Mouse (Mus musculus) forebrain, embryonic 11.5 days (tissue): ENCODE data around the gene Gpr84. TPM values are rescaled to one million over a fixed set of nuclear protein-coding genes. Genes with fewer than 3 reads are reported as not detected.

ENCODE experiments used
- ATAC-seq: fragments of 200-750 bp; cut with Nextera tagmentation; replicated peaks from 2 replicates; pipeline ENCODE4 v1.8.0; 2017; ENCODE audit warnings: moderate TSS enrichment; ENCODE audit not compliant: low FRiP score
- DNase-seq: peaks from one replicate; pipeline ENCODE4 v3.0.0-alpha.2; 2017; ENCODE audit warnings: low spot score
- H3K27ac ChIP-seq: fragments of 300-500 bp; sonication (generic); 2 replicates; pipeline ENCODE4 v1.5.1; 2014; ENCODE audit warnings: low read depth, low read length
- H3K27me3 ChIP-seq: fragments of 300-500 bp; sonication (generic); 2 replicates; pipeline ENCODE4 v1.6.1; 2014; ENCODE audit warnings: mild to moderate bottlenecking, low read length, mixed read lengths; ENCODE audit not compliant: control insufficient read depth, insufficient read depth
- H3K36me3 ChIP-seq: fragments of 300-500 bp; sonication (generic); 2 replicates; pipeline ENCODE4 v1.6.1; 2014; ENCODE audit warnings: mild to moderate bottlenecking, low read length, moderate library complexity, mixed read lengths; ENCODE audit not compliant: control insufficient read depth, insufficient read depth
- H3K4me1 ChIP-seq: fragments of 300-500 bp; sonication (generic); replicated peaks from 2 replicates; pipeline ENCODE4 v1.6.1; 2014; ENCODE audit warnings: low read length, mixed read lengths; ENCODE audit not compliant: control insufficient read depth, insufficient read depth
- H3K4me2 ChIP-seq: fragments of 300-500 bp; sonication (generic); 2 replicates; pipeline ENCODE4 v1.6.1; 2014; ENCODE audit warnings: low read depth, mild to moderate bottlenecking, low read length, moderate library complexity, mixed read lengths; ENCODE audit not compliant: severe bottlenecking
- H3K4me3 ChIP-seq: fragments of 300-500 bp; sonication (generic); 2 replicates; pipeline ENCODE4 v1.5.1; 2014; ENCODE audit warnings: low read depth, low read length
- H3K9ac ChIP-seq: fragments of 300-500 bp; sonication (generic); 2 replicates; pipeline ENCODE4 v1.6.1; 2014; ENCODE audit warnings: low read length
- H3K9me3 ChIP-seq: fragments of 300-500 bp; sonication (generic); 2 replicates; pipeline ENCODE4 v1.6.1; 2016; ENCODE audit warnings: low read length, mixed read lengths; ENCODE audit not compliant: control insufficient read depth
- WGBS: fragments of 180-500 bp; shearing (Covaris S2); extraction: QIAGEN DNeasy Blood & Tissue Kit; methylation state at CpG from one replicate; pipeline ENCODE4 v1.1.7; 2014; 5-methylcytosine and 5-hydroxymethylcytosine counted together
- polyA plus RNA-seq: library from polyadenylated mRNA; unstranded; fragments of >200 nt; fragmentation: Nextera tagmentation; extraction: Ambion mirVana; gene quantifications from 2 replicates; pipeline ENCODE4 v1.2.1, GENCODE M21; 2014

Gene Gpr84
- polyA plus RNA-seq, 1 experiment from 2014 or later = not detected

DNA sequence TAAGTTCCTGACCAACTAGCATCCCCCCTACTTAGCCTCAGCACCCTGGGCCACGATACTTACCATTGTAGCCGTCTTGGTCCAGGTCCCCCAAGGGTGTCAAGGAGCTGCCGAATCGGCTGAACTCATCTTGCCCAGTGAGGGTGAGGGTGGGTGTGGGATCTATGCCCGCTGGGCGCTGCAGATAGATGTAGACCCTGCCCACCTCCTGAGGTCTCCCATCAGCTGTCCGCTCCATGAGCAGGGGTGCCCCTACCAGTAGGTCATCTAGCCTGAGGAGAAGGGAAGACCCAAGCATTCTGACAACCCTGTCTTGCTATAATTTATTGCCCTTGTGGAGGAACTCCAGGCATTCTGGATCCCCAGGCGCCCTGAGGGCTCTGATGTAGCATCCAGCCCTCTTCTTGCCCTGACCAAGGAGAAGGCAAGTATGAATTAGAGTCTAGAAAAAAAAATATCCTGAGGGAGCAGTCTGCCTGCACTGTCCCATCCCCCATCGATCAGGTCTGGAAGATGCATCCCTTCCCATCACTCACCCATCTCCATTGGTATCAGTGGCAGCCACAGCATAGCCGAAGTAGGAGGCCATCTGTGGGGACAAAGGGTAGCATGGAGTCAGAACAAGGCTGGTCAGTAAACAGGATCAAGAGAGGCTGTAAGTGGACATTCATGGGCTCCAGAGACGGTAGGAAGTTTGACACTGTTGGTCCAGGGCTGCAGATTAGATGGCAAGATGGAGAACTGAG, 43.3 kb upstream of the Gpr84 start:
- Histone ChIP-seq H3K4me1 (no peaks in the 10 kb centered on the region), H3K27ac (no peak overlapping the region), H3K9me3 (no peaks in the 10 kb centered on the region), H3K9ac (no peak overlapping the region), H3K27me3 (no peaks in the 10 kb centered on the region), H3K36me3 (peaks cover 5% of the 10 kb centered on the region; the same call in 1 of the 2 replicates), H3K4me3 (no peak overlapping the region), H3K4me2 (no peak overlapping the region)
- WGBS = 92% methylated on average over 11 of the region's 11 CpGs
- DNase-seq (no peak), ATAC-seq (0 out of 2 replicates have a peak, but pooled peaks have one; percentile 49)

DNA sequence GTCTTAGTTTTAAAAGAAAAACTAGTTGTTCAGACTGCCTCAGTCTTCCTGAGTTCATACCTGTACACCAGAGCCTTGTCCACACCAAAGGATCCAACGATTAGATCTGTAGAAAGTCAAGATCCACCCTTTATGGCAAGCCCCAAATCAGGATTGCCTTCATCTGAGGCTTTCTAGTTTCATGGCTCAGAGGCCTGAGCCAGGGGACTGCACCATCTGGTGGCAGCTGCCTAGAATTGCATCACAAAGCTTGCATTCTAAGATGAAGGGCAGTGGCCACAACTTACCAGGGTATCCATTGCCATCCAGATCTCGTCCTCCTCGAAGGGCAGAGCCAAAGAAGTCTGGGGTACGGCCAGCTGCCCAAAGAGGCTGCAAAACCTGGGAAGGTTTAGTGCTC, 42.4 kb upstream of the Gpr84 start:
- peaks cover 5% of the 10 kb centered on the region; the same call in 1 of the 2 replicates for H3K36me3 ChIP-seq
- peak; percentile 75 for DNase-seq
- WGBS = 43% methylated on average over 4 of the region's 4 CpGs
- H3K4me3 ChIP-seq = no peak overlapping the region
- no peak overlapping the region for H3K4me2 ChIP-seq
- H3K27ac ChIP-seq = no peak overlapping the region
- H3K27me3 ChIP-seq = no peaks in the 10 kb centered on the region
- no peaks in the 10 kb centered on the region for H3K4me1 ChIP-seq
- ATAC-seq = peak; percentile 38; the same call in 1 of the 2 replicates
- no peaks in the 10 kb centered on the region for H3K9me3 ChIP-seq
- no peak overlapping the region for H3K9ac ChIP-seq

DNA sequence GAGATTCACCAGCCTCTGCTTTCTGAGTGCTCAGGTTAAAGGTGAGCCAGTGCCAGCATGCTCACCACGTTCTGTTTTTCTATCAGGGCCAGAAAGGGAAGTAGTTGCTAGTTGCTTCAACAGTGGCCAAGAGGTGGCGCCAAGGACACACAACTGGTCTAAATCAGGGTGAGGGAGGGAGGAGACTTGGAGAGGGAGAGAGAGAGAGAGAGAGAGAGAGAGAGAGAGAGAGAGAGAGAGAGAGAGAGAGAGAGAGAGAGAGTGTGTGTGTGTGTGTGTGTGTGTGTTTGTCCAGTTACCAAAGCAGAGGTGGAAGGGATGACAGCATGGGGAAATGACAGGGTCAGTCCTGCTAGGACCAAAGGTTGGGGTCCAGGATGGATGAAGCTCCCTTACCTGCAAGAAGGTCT, 36.9 kb upstream of the Gpr84 start:
- 4% methylated on average over 2 of the region's 2 CpGs for WGBS
- Histone ChIP-seq H3K27ac (no peak overlapping the region), H3K4me2 (no peak overlapping the region), H3K9me3 (no peaks in the 10 kb centered on the region), H3K9ac (no peak overlapping the region), H3K36me3 (peaks cover 2% of the 10 kb centered on the region; the same call in 1 of the 2 replicates), H3K4me3 (no peak overlapping the region), H3K27me3 (no peaks in the 10 kb centered on the region), H3K4me1 (no peaks in the 10 kb centered on the region)
- ATAC-seq (no peak), DNase-seq (no peak)

DNA sequence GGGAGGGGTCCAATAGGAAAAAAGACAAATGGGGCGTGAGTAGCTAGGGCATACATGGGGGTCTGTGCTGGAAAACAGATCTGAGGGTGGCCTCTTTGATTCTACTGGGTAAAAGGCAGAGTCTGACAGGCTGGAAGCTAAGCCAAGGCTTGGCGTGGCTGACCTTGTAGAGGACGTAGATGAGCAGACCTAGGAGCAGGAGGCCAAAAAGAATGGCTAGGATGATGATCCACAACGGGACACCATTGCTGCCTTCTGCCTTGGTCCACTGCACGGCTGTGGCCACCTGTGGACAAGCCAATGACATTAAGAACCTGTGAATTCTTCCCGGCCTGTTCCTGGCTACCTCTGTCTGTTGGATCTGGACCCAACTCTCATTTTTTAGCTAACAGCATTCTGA, 35.4 kb upstream of the Gpr84 start:
- Histone ChIP-seq H3K4me3 (no peak overlapping the region), H3K4me2 (no peak overlapping the region), H3K36me3 (peaks cover 2% of the 10 kb centered on the region; the same call in 1 of the 2 replicates), H3K27ac (no peak overlapping the region), H3K4me1 (peaks cover 1% of the 10 kb centered on the region; the same call in 1 of the 2 replicates), H3K9ac (no peak overlapping the region), H3K27me3 (peaks cover 3% of the 10 kb centered on the region), H3K9me3 (no peaks in the 10 kb centered on the region)
- ATAC-seq (no peak), DNase-seq (no peak)
- 86% methylated on average over 6 of the region's 6 CpGs for WGBS

DNA sequence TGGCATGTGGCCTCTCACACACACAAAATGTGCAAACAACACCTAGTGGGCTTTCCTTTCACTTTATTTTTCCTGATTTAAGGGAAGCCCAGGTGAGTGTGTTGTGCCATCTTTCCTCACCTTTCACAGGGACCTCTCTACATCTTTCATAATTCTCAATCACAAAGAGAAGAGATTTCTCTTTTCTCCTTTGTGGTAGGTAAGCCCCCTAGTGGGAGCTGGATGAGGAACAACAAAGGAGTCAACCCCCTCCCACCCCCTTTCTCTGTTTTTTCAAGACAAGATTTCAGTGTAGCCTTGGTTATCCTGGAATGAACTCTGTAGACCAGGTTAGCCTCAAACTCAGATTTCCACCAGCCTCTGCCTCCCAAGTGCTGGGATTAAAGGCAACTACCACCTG, 33.1 kb upstream of the Gpr84 start:
- peaks cover 2% of the 10 kb centered on the region; the same call in 1 of the 2 replicates for H3K36me3 ChIP-seq
- DNase-seq (no peak), ATAC-seq (no peak)
- no peak overlapping the region for H3K4me2 ChIP-seq
- peaks cover 13% of the 10 kb centered on the region for H3K27me3 ChIP-seq
- no peak overlapping the region for H3K27ac ChIP-seq
- H3K4me3 ChIP-seq = no peak overlapping the region
- H3K9ac ChIP-seq = no peak overlapping the region
- peaks cover 12% of the 10 kb centered on the region; the same call in 1 of the 2 replicates for H3K4me1 ChIP-seq
- no peaks in the 10 kb centered on the region for H3K9me3 ChIP-seq

DNA sequence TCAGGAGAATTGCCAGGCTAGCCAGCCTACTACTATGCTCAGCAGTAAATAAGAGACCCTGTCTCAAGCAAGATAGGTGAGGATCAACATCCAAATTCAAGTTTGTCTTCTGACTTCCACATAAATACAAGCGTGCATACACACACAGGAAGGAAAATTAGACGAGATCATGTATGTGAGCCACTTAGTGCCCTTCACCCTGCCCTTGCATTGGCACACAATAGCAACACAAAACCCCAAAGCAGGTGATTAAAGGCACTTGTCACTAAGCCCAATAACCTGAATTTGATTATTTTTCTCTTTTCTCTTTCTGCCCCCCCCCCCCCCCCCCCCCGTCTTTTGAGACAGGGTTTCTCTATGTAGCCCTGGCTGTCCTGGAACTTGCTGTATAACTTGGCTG, 32.6 kb upstream of the Gpr84 start:
- Histone ChIP-seq H3K4me1 (peaks cover 12% of the 10 kb centered on the region; the same call in 1 of the 2 replicates), H3K27me3 (peaks cover 13% of the 10 kb centered on the region), H3K4me3 (no peak overlapping the region), H3K9me3 (no peaks in the 10 kb centered on the region), H3K27ac (no peak overlapping the region), H3K36me3 (peaks cover 2% of the 10 kb centered on the region; the same call in 1 of the 2 replicates), H3K4me2 (no peak overlapping the region), H3K9ac (no peak overlapping the region)
- 73% methylated on average over 3 of the region's 3 CpGs for WGBS
- no peak for ATAC-seq
- no peak for DNase-seq

DNA sequence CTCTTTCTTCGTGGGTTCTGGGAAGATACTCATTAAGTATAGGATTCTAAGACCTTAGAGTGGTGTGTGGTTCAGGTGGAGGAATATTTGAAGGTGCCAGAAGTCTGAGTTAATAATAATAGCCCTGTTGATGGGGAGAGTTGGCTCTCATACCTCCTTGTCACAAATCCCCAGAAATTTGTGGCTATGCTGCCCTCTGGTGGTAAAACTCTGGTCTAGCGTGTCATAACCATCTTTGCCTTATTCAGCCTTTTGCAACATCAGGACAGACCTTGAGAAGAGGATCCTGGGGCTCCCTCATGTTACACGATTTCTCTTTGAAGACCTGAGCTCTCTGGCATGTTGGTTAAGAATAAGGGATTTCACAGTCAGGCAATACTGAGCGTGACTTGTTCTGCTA, 32.0 kb upstream of the Gpr84 start:
- H3K27me3 ChIP-seq = peaks cover 13% of the 10 kb centered on the region
- H3K9ac ChIP-seq = no peak overlapping the region
- H3K36me3 ChIP-seq = peaks cover 2% of the 10 kb centered on the region; the same call in 1 of the 2 replicates
- peaks cover 12% of the 10 kb centered on the region; the same call in 1 of the 2 replicates for H3K4me1 ChIP-seq
- no peaks in the 10 kb centered on the region for H3K9me3 ChIP-seq
- no peak overlapping the region for H3K27ac ChIP-seq
- peak; percentile 85 for DNase-seq
- H3K4me3 ChIP-seq = no peak overlapping the region
- no peak for ATAC-seq
- H3K4me2 ChIP-seq = no peak overlapping the region
- WGBS = 17% methylated on average over 4 of the region's 4 CpGs

DNA sequence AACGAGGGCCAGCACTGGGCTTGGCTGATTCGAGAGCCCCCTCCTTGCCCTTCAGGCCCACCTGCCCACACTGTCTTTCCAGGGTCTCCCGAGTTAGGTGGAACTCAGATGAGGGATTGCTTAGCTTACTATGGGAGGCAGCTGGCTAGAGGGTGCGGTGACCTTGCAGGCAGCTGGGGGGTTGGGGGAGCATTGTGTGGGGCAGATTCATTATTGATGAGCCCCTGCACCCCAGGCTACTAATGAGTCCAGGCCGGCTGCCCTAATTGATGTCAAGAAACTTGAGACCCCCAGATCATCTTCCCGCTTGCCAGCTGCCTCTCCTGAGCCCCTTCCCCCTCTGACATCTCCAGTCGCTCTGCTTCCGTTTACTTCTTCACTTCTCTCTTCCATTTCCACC, 31.1 kb upstream of the Gpr84 start:
- Histone ChIP-seq H3K27me3 (peaks cover 13% of the 10 kb centered on the region), H3K27ac (no peak overlapping the region), H3K36me3 (peaks cover 2% of the 10 kb centered on the region; the same call in 1 of the 2 replicates), H3K9me3 (no peaks in the 10 kb centered on the region), H3K4me1 (peaks cover 16% of the 10 kb centered on the region; the same call in 1 of the 2 replicates), H3K4me3 (no peak overlapping the region), H3K9ac (no peak overlapping the region), H3K4me2 (no peak overlapping the region)
- WGBS = 30% methylated on average over 8 of the region's 8 CpGs
- no peak for ATAC-seq
- no peak for DNase-seq
